Mouse (Mus musculus): ENCODE data around the gene Zc2hc1b. TPM values are rescaled to one million over a fixed set of nuclear protein-coding genes. Genes with fewer than 3 reads are reported as not detected.

The Zc2hc1b gene
- polyA plus RNA-seq (2012; rRNA removed) = not detected in 2 replicates

DNA sequence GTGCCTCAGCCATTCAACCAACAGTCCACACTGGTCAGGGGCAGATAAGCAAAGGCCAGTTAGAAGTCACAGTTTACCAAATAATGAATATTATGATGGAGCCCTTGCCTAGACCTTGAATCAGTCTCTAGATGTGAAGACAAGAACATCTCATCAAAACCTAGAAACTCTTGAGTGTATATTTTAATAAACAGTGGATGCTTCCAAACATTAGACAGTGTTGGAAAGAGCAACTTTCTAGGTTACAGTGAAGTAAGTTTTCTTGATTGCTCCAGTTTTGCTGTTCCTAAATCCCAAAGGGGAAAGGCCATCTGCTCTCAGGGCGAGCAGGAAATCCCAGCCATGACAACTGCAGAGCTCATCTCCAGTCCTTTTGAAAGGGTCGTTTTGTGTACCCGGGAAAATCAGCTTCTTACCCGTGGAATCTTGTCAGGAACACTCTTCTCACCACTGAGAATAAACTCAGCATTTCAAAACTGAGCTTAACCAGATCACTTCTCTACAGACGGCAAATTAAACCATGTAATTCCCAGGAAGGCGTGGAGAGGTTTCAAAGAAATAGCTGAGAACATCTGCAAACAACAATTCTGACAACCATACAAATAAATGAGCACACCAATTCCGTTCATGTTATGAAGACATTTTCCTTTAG is at the start of gene Zc2hc1b:
TSS of gene Zc2hc1b (minus strand) at position 51 of the 652 bp plus-strand sequence.

DNA sequence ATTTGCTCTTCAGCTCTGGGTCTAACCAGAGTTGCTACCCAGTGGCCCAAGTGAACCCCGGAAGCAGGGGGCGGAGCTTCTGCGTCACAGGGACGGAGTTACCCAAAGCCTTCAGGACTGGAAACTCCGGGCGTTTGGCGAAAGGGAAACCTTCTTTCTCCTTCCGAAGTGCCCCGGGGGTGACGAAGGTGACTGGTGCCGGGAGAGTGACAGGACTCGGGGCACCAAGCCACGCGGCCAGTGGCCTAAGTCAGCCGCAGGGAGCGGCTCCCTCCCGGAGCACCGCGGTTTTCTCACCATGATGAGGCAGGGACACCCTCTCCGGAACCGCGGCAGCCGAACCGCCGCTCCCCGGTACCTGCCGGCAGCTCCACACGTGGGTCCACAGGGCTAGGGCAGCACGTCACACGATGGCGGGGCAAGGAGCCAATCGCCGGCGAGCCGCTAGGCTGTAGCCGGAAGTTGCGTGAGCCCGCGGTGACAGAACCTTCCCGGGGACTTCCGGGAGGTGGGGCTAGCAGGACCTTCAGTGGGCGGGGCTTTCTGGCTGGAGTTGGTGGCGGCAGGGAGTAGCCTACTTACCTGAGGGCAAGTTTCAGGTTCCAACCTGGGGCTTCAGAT is 15.0 kb upstream of the Zc2hc1b start, which contains the start of gene Ltv1:
TSS of gene Ltv1 (minus strand) at position 438 of the 621 bp plus-strand sequence.

Other genes with a start within 250 kb of the Zc2hc1b start
- gene Stx11, start 213.7 kb downstream of the Zc2hc1b start, polyA plus RNA-seq (2012; rRNA removed) = 0.91 and 1.1 TPM in 2 replicates
- 29.5 and 30.4 TPM in 2 replicates for gene Sf3b5, start 172.7 kb downstream of the Zc2hc1b start, polyA plus RNA-seq (2012; rRNA removed)
- gene Plagl1, start 117.5 kb downstream of the Zc2hc1b start, polyA plus RNA-seq (2012; rRNA removed) = 54.1 and 58.3 TPM in 2 replicates
- gene Ltv1, start 15.1 kb upstream of the Zc2hc1b start, polyA plus RNA-seq (2012; rRNA removed) = 27.4 and 31.0 TPM in 2 replicates

All from central nervous system, embryonic 18 days (tissue).